ENCODE assay signal across 8 mouse cellular contexts in genomic region chr15:83002665-83003548, GRCm38 (mm10). TPM values are rescaled to one million over a fixed set of nuclear protein-coding genes. Genes with fewer than 3 reads are reported as not detected.
DNase-seq lines count a peak whose midpoint lies in the region; ATAC-seq and TF ChIP-seq lines count a peak whose summit lies in the region.

No protein-coding gene starts in this region.

- no peaks in the 10 kb centered on the region for H3K27me3 ChIP-seq in embryonic facial prominence, embryonic 11.5 days (ENCODE audit: control insufficient read depth, insufficient read depth, low read length)
- H3K27me3 ChIP-seq in midbrain, embryonic 15.5 days (replicated peaks) = peaks cover 4% of the 10 kb centered on the region; the same call in 1 of the 2 replicates

- H3K36me3 ChIP-seq in embryonic facial prominence, embryonic 11.5 days (replicated peaks; ENCODE audit: control insufficient read depth, insufficient read depth, low read depth, low read length) = no peaks in the 10 kb centered on the region
- H3K36me3 ChIP-seq in midbrain, embryonic 15.5 days (replicated peaks) = no peaks in the 10 kb centered on the region

- no peak for TF ChIP-seq POLR2A in bone marrow, adult 2 months (IDR thresholded peaks at IDR 0.05; ENCODE audit: borderline replicate concordance, control insufficient read depth, low read depth, low read length)

- no peak overlapping the region for H3K9ac ChIP-seq in embryonic facial prominence, embryonic 11.5 days (replicated peaks; ENCODE audit: low read length)
- H3K9ac ChIP-seq in midbrain, embryonic 15.5 days = peak overlapping the region; percentile 9; the same call in 1 of the 2 replicates

- H3K4me3 ChIP-seq in bone marrow, adult 2 months (replicated peaks; ENCODE audit: control insufficient read depth, low read depth, low read length) = no peak overlapping the region
- H3K4me3 ChIP-seq in embryonic facial prominence, embryonic 11.5 days (ENCODE audit: low read depth, low read length) = no peak overlapping the region
- H3K4me3 ChIP-seq in layer of hippocampus, adult 2 months = no peak overlapping the region
- no peak overlapping the region for H3K4me3 ChIP-seq in midbrain, embryonic 15.5 days

- peaks cover 25% of the 10 kb centered on the region for H3K4me1 ChIP-seq in bone marrow, adult 2 months (ENCODE audit: control insufficient read depth, insufficient read depth, low read length)
- H3K4me1 ChIP-seq in embryonic facial prominence, embryonic 11.5 days (ENCODE audit: control insufficient read depth, insufficient read depth, low read length) = no peaks in the 10 kb centered on the region
- H3K4me1 ChIP-seq in midbrain, embryonic 15.5 days = peaks cover 26% of the 10 kb centered on the region

- peak; percentile 62 for DNase-seq in embryonic facial prominence, embryonic 11.5 days (ENCODE audit: low spot score)
- DNase-seq in layer of hippocampus, adult 2 months (ENCODE audit: low spot score in 2 of 2) = peak; percentile 92 to 94
- no peak for DNase-seq in natural killer cell, adult 2 months (ENCODE audit: low spot score in 2 of 2)
- DNase-seq in gastrocnemius, postnatal 36 days = no peak
- DNase-seq in urinary bladder, postnatal 25 days (ENCODE audit: low spot score) = no peak

- H3K27ac ChIP-seq in bone marrow, adult 2 months (ENCODE audit: control insufficient read depth, insufficient read depth, low read depth, low read length, poor library complexity) = peak overlapping the region; percentile 69
- H3K27ac ChIP-seq in embryonic facial prominence, embryonic 11.5 days (replicated peaks; ENCODE audit: low read depth, low read length) = no peak overlapping the region
- peak overlapping the region; percentile 91 for H3K27ac ChIP-seq in layer of hippocampus, adult 2 months
- H3K27ac ChIP-seq in midbrain, embryonic 15.5 days = peak overlapping the region; percentile 77

- no peaks in the 10 kb centered on the region for H3K9me3 ChIP-seq in embryonic facial prominence, embryonic 11.5 days (replicated peaks; ENCODE audit: control insufficient read depth, low read length)
- H3K9me3 ChIP-seq in midbrain, embryonic 15.5 days = no peaks in the 10 kb centered on the region

- WGBS in bone marrow, adult 2 months = 67% methylated on average over 12 of the region's 12 CpGs
- 35% methylated on average over 12 of the region's 12 CpGs for WGBS in embryonic facial prominence, embryonic 11.5 days
- WGBS in midbrain, embryonic 15.5 days = 27% methylated on average over 12 of the region's 12 CpGs

- intact Hi-C loops in gastrocnemius, postnatal 36 days (cut with DNase I) = no loop called here

- TF ChIP-seq CTCF in bone marrow, adult 2 months (IDR thresholded peaks at IDR 0.05; ENCODE audit: control insufficient read depth, insufficient read depth, low read length) = no peak
- TF ChIP-seq CTCF in layer of hippocampus, adult 2 months (conservative IDR thresholded peaks at IDR 0.05) = no peak

- no peak overlapping the region for H3K4me2 ChIP-seq in embryonic facial prominence, embryonic 11.5 days (ENCODE audit: low read depth, low read length)
- no peak overlapping the region for H3K4me2 ChIP-seq in midbrain, embryonic 15.5 days

- no peak for ATAC-seq in embryonic facial prominence, embryonic 11.5 days (replicated peaks; ENCODE audit: insufficient number of reproducible peaks, low FRiP score, low TSS enrichment, low read depth)
- peak; percentile 92 for ATAC-seq in midbrain, embryonic 15.5 days (replicated peaks)
- no peak for ATAC-seq in activated CD4-positive, CD25-positive, alpha-beta regulatory T cell, adult 4 months

RNA-seq across cellular contexts. Expression of gene Tcf20, which starts 15.2 kb away (rescaled TPM):
- polyA plus RNA-seq in bone marrow, adult 2 months (2011; ENCODE audit: insufficient read depth, insufficient read length, low replicate concordance, missing spikeins) = 13.8 and 26.4 TPM in 2 replicates
- polyA plus RNA-seq in embryonic facial prominence, embryonic 11.5 days (2014; fragmentation: Nextera tagmentation; extraction: Ambion mirVana) = 13.6 and 15.1 TPM in 2 replicates
- 100 to 1,000 TPM; 219 to 230 TPM for total RNA-seq in layer of hippocampus, adult 2 months (2021)
- 15.1 and 15.9 TPM in 2 replicates for polyA plus RNA-seq in midbrain, embryonic 15.5 days (2015; fragmentation: Nextera tagmentation; extraction: Ambion mirVana)
- 10 to 100 TPM; 12.2 to 16.0 TPM for polyA plus RNA-seq in activated CD4-positive, CD25-positive, alpha-beta regulatory T cell, adult 4 months (2017; shearing (Covaris generic))
- total RNA-seq in gastrocnemius, postnatal 36 days (2021) = 10 to 100 TPM; 24.8 to 27.8 TPM

RNA-seq across cellular contexts. Expression of gene Nfam1, which starts 30.2 kb away (rescaled TPM):
- polyA plus RNA-seq in bone marrow, adult 2 months (2011; ENCODE audit: insufficient read depth, insufficient read length, low replicate concordance, missing spikeins) = 26.4 and 69.6 TPM in 2 replicates
- polyA plus RNA-seq in embryonic facial prominence, embryonic 11.5 days (2014; fragmentation: Nextera tagmentation; extraction: Ambion mirVana) = 2.1 and 2.4 TPM in 2 replicates
- 1 to 10 TPM; 1.9 to 2.8 TPM for total RNA-seq in layer of hippocampus, adult 2 months (2021)
- polyA plus RNA-seq in midbrain, embryonic 15.5 days (2015; fragmentation: Nextera tagmentation; extraction: Ambion mirVana) = 2.9 TPM in 2 replicates
- under 1 TPM; 0.04 to 0.97 TPM for polyA plus RNA-seq in activated CD4-positive, CD25-positive, alpha-beta regulatory T cell, adult 4 months (2017; shearing (Covaris generic))
- total RNA-seq in gastrocnemius, postnatal 36 days (2021) = 1 to 10 TPM in 1 of 2 experiments, under 1 TPM in 1; 0.28 to 1.0 TPM

Comparison
In these comparisons a context has a peak if more than half of its experiments do, and no peak if none do; other contexts are left out.
1. DNase-seq: peak in embryonic facial prominence, embryonic 11.5 days (single experiment) and layer of hippocampus, adult 2 months (2 of 2); none in natural killer cell, adult 2 months (0 of 2), gastrocnemius, postnatal 36 days (0 of 2) and urinary bladder, postnatal 25 days (single experiment).